Mouse (Mus musculus): ENCODE results near the gene Cyp2d9. TPM values are rescaled to one million over a fixed set of nuclear protein-coding genes. Genes with fewer than 3 reads are reported as not detected.
"Not testable (repeated sequence)": the region's sequence is repeated elsewhere in the genome, so short reads cannot be mapped to it uniquely, and the experiment has no call there.

The Cyp2d9 gene
- total and polyA plus RNA-seq, 2 experiments from 2014 or later, result not detected

DNA sequence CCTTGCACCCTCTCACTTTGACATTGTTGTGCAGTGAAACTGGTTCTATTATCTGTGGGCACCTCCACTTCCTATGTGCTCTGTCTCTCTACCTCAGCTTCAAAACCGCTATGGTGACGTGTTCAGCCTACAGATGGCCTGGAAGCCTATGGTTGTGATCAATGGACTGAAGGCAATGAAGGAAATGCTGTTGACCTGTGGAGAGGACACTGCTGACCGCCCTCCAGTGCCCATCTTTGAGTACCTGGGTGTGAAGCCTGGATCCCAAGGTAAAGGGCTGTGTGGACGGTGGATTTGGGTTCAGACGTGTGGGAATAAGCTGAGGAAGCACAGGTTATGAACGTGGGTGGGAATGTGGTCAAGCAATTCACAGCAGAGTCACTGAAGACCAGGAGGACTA lies 20.3 kb downstream of the Cyp2d9 start:
- H3K4me3 ChIP-seq (ENCODE audit: low read depth, low read length); H3K36me3 ChIP-seq (replicated peaks; ENCODE audit: control insufficient read depth, insufficient read depth, low read length); H3K4me2 ChIP-seq (ENCODE audit: low read depth, low read length); H3K4me1 ChIP-seq (ENCODE audit: control insufficient read depth, insufficient read depth); H3K27me3 ChIP-seq (ENCODE audit: control insufficient read depth, insufficient read depth, low read length); H3K27ac ChIP-seq (ENCODE audit: low read depth); H3K9me3 ChIP-seq (replicated peaks; ENCODE audit: control insufficient read depth, low read length); H3K9ac ChIP-seq (replicated peaks; ENCODE audit: low read depth, low read length); DNase-seq (ENCODE audit: low spot score); ATAC-seq (ENCODE audit: insufficient read depth, low read depth): not testable (repeated sequence)
- 69% methylated on average over 6 of the region's 6 CpGs for WGBS

GRCm38 (mm10) chr15:82456086-82456790 lies 23.0 kb downstream of the Cyp2d9 start:
- 76% methylated on average over 6 of the region's 6 CpGs for WGBS
- H3K9me3 ChIP-seq (replicated peaks; ENCODE audit: control insufficient read depth, low read length); H3K9ac ChIP-seq (replicated peaks; ENCODE audit: low read depth, low read length); H3K27me3 ChIP-seq (ENCODE audit: control insufficient read depth, insufficient read depth, low read length); H3K36me3 ChIP-seq (replicated peaks; ENCODE audit: control insufficient read depth, insufficient read depth, low read length); H3K4me2 ChIP-seq (ENCODE audit: low read depth, low read length); H3K27ac ChIP-seq (ENCODE audit: low read depth); ATAC-seq (ENCODE audit: insufficient read depth, low read depth); H3K4me3 ChIP-seq (ENCODE audit: low read depth, low read length); H3K4me1 ChIP-seq (ENCODE audit: control insufficient read depth, insufficient read depth); DNase-seq (ENCODE audit: low spot score): not testable (repeated sequence)

- no peak overlapping the region for H3K4me2 ChIP-seq (ENCODE audit: low read depth, low read length)
- no peak overlapping the region for H3K9ac ChIP-seq (replicated peaks; ENCODE audit: low read depth, low read length)
- TF ChIP-seq EP300 (IDR thresholded peaks at IDR 0.05; ENCODE audit: low read depth) (no peak), CTCF (IDR thresholded peaks at IDR 0.05; ENCODE audit: low read depth) (no peak)
- no peaks in the 10 kb centered on the region for H3K4me1 ChIP-seq (ENCODE audit: control insufficient read depth, insufficient read depth)
- H3K27ac ChIP-seq (ENCODE audit: low read depth), result no peak overlapping the region
- no peak overlapping the region for H3K4me3 ChIP-seq (ENCODE audit: low read depth, low read length)
- no peak for DNase-seq (ENCODE audit: low spot score)
- no peak for ATAC-seq (ENCODE audit: insufficient read depth, low read depth)
- 63% methylated on average over 5 of the region's 5 CpGs for WGBS
- no peaks in the 10 kb centered on the region for H3K9me3 ChIP-seq (replicated peaks; ENCODE audit: control insufficient read depth, low read length)
- no peaks in the 10 kb centered on the region for H3K27me3 ChIP-seq (ENCODE audit: control insufficient read depth, insufficient read depth, low read length)
- no peaks in the 10 kb centered on the region for H3K36me3 ChIP-seq (replicated peaks; ENCODE audit: control insufficient read depth, insufficient read depth, low read length)
These were observed 24.1 kb downstream of the Cyp2d9 start for GRCm38 (mm10) chr15:82457064-82458021.

- H3K27me3 ChIP-seq (ENCODE audit: control insufficient read depth, insufficient read depth, low read length); ATAC-seq (ENCODE audit: insufficient read depth, low read depth); H3K36me3 ChIP-seq (replicated peaks; ENCODE audit: control insufficient read depth, insufficient read depth, low read length): not testable (repeated sequence)
These were observed 26.0 kb downstream of the Cyp2d9 start for GRCm38 (mm10) chr15:82459266-82459665.

GRCm38 (mm10) chr15:82464701-82465100 lies 31.5 kb downstream of the Cyp2d9 start:
- H3K4me1 ChIP-seq (ENCODE audit: control insufficient read depth, insufficient read depth), result no peaks in the 10 kb centered on the region
- no peaks in the 10 kb centered on the region for H3K36me3 ChIP-seq (replicated peaks; ENCODE audit: control insufficient read depth, insufficient read depth, low read length)
- no peak overlapping the region for H3K4me2 ChIP-seq (ENCODE audit: low read depth, low read length)
- WGBS, result 47% methylated on average over 2 of the region's 2 CpGs
- H3K27me3 ChIP-seq (ENCODE audit: control insufficient read depth, insufficient read depth, low read length), result no peaks in the 10 kb centered on the region
- TF ChIP-seq CTCF (IDR thresholded peaks at IDR 0.05; ENCODE audit: low read depth) (no peak), EP300 (IDR thresholded peaks at IDR 0.05; ENCODE audit: low read depth) (no peak)
- no peak overlapping the region for H3K9ac ChIP-seq (replicated peaks; ENCODE audit: low read depth, low read length)
- DNase-seq (ENCODE audit: low spot score) (no peak), ATAC-seq (ENCODE audit: insufficient read depth, low read depth) (no peak)
- no peak overlapping the region for H3K27ac ChIP-seq (ENCODE audit: low read depth)
- H3K4me3 ChIP-seq (ENCODE audit: low read depth, low read length), result no peak overlapping the region
- no peaks in the 10 kb centered on the region for H3K9me3 ChIP-seq (replicated peaks; ENCODE audit: control insufficient read depth, low read length)

More at GRCm38 (mm10) chr15:82459266-82459665, 26.0 kb downstream of the Cyp2d9 start:
- H3K9me3 ChIP-seq (replicated peaks; ENCODE audit: control insufficient read depth, low read length); H3K4me3 ChIP-seq (ENCODE audit: low read depth, low read length); H3K4me1 ChIP-seq (ENCODE audit: control insufficient read depth, insufficient read depth); H3K4me2 ChIP-seq (ENCODE audit: low read depth, low read length); H3K27ac ChIP-seq (ENCODE audit: low read depth); H3K9ac ChIP-seq (replicated peaks; ENCODE audit: low read depth, low read length); DNase-seq (ENCODE audit: low spot score): not testable (repeated sequence)
- WGBS, result 75% methylated on average over 12 of the region's 12 CpGs

DNA sequence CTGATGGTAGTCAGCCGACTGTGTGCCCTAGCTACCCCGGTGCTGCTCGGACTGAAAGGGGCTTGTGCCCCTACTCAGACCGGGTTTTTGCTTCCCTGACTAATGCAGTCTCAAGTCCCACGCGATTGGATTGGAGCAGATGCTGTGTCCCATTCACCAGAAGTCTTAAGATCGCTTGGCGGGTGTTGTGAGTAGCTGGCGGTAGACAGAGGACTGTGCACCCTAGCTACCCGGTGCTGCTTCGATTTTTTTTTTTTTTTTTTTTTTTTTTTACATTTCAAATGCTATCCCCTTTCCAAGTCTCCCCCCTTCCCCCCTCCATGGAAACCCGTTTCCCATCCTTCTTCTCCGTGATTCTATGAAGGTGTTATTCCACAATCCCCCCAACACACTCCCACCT lies 61.0 kb downstream of the Cyp2d9 start:
- not testable (repeated sequence) for ATAC-seq (ENCODE audit: insufficient read depth, low read depth); H3K9me3 ChIP-seq (replicated peaks; ENCODE audit: control insufficient read depth, low read length); H3K9ac ChIP-seq (replicated peaks; ENCODE audit: low read depth, low read length); DNase-seq (ENCODE audit: low spot score); H3K4me2 ChIP-seq (ENCODE audit: low read depth, low read length); H3K4me3 ChIP-seq (ENCODE audit: low read depth, low read length); H3K27me3 ChIP-seq (ENCODE audit: control insufficient read depth, insufficient read depth, low read length); H3K36me3 ChIP-seq (replicated peaks; ENCODE audit: control insufficient read depth, insufficient read depth, low read length); H3K27ac ChIP-seq (ENCODE audit: low read depth); H3K4me1 ChIP-seq (ENCODE audit: control insufficient read depth, insufficient read depth)
- WGBS, result 55% methylated on average over 13 of the region's 13 CpGs

Small RNA genes lying within 50 kb of the gene (microRNA-seq; reads per million reads assigned to microRNA genes)
- not detected for gene Gm25990
- gene Gm27331, result not detected
- gene Gm27622, result not detected
- gene Gm27825, result not detected
- not detected for gene Mir7684

Other genes starting within 250 kb of the Cyp2d9 start
- gene Shisa8, start 220.6 kb upstream of the Cyp2d9 start, total RNA-seq (2014; rRNA removed; ENCODE audit: low replicate concordance), result 0.19 and 7.5 TPM in 2 replicates
- gene Shisa8, start 220.6 kb upstream of the Cyp2d9 start, polyA plus RNA-seq (2015; fragmentation: Nextera tagmentation; extraction: Ambion mirVana), result 0.07 and 0.23 TPM in 2 replicates
- 1.5 TPM in 1 of 2 replicates, not detected in the other for gene Tnfrsf13c, start 209.1 kb upstream of the Cyp2d9 start, total RNA-seq (2014; rRNA removed; ENCODE audit: low replicate concordance)
- gene Tnfrsf13c, start 209.1 kb upstream of the Cyp2d9 start, polyA plus RNA-seq (2015; fragmentation: Nextera tagmentation; extraction: Ambion mirVana), result not detected in 2 replicates
- 16.7 and 25.7 TPM in 2 replicates for gene Cenpm, start 188.7 kb upstream of the Cyp2d9 start, total RNA-seq (2014; rRNA removed; ENCODE audit: low replicate concordance)
- gene Cenpm, start 188.7 kb upstream of the Cyp2d9 start, polyA plus RNA-seq (2015; fragmentation: Nextera tagmentation; extraction: Ambion mirVana), result 22.5 and 25.6 TPM in 2 replicates
- not detected in 2 replicates for gene 1500009C09Rik, start 181.0 kb upstream of the Cyp2d9 start, total RNA-seq (2014; rRNA removed; ENCODE audit: low replicate concordance)
- not detected in 2 replicates for gene 1500009C09Rik, start 181.0 kb upstream of the Cyp2d9 start, polyA plus RNA-seq (2015; fragmentation: Nextera tagmentation; extraction: Ambion mirVana)
- gene Sept3, start 158.5 kb upstream of the Cyp2d9 start, total RNA-seq (2014; rRNA removed; ENCODE audit: low replicate concordance), result 1.4 and 4.4 TPM in 2 replicates
- gene Sept3, start 158.5 kb upstream of the Cyp2d9 start, polyA plus RNA-seq (2015; fragmentation: Nextera tagmentation; extraction: Ambion mirVana), result 1.4 and 1.5 TPM in 2 replicates
- not detected in 2 replicates for gene Wbp2nl, start 134.5 kb upstream of the Cyp2d9 start, total RNA-seq (2014; rRNA removed; ENCODE audit: low replicate concordance)
- not detected in 2 replicates for gene Wbp2nl, start 134.5 kb upstream of the Cyp2d9 start, polyA plus RNA-seq (2015; fragmentation: Nextera tagmentation; extraction: Ambion mirVana)
- gene Naga, start 94.5 kb upstream of the Cyp2d9 start, total RNA-seq (2014; rRNA removed; ENCODE audit: low replicate concordance), result 45.2 and 74.0 TPM in 2 replicates
- gene Naga, start 94.5 kb upstream of the Cyp2d9 start, polyA plus RNA-seq (2015; fragmentation: Nextera tagmentation; extraction: Ambion mirVana), result 35.4 and 37.5 TPM in 2 replicates
- gene Pheta2, start 94.5 kb upstream of the Cyp2d9 start, total RNA-seq (2014; rRNA removed; ENCODE audit: low replicate concordance), result 1.4 and 2.5 TPM in 2 replicates
- gene Pheta2, start 94.5 kb upstream of the Cyp2d9 start, polyA plus RNA-seq (2015; fragmentation: Nextera tagmentation; extraction: Ambion mirVana), result 3.6 and 3.9 TPM in 2 replicates
- 342 and 440 TPM in 2 replicates for gene Smdt1, start 94.5 kb upstream of the Cyp2d9 start, total RNA-seq (2014; rRNA removed; ENCODE audit: low replicate concordance)
- gene Smdt1, start 94.5 kb upstream of the Cyp2d9 start, polyA plus RNA-seq (2015; fragmentation: Nextera tagmentation; extraction: Ambion mirVana), result 431 and 450 TPM in 2 replicates
- gene Ndufa6, start 79.1 kb upstream of the Cyp2d9 start, total RNA-seq (2014; rRNA removed; ENCODE audit: low replicate concordance), result 397 and 531 TPM in 2 replicates
- gene Ndufa6, start 79.1 kb upstream of the Cyp2d9 start, polyA plus RNA-seq (2015; fragmentation: Nextera tagmentation; extraction: Ambion mirVana), result 1,167 and 1,291 TPM in 2 replicates
- 14.8 and 16.8 TPM in 2 replicates for gene Cyp2d22, start 53.2 kb upstream of the Cyp2d9 start, total RNA-seq (2014; rRNA removed; ENCODE audit: low replicate concordance)
- 10.1 and 10.6 TPM in 2 replicates for gene Cyp2d22, start 53.2 kb upstream of the Cyp2d9 start, polyA plus RNA-seq (2015; fragmentation: Nextera tagmentation; extraction: Ambion mirVana)
- not detected in 2 replicates for gene Cyp2d11, start 39.4 kb upstream of the Cyp2d9 start, total RNA-seq (2014; rRNA removed; ENCODE audit: low replicate concordance)
- gene Cyp2d11, start 39.4 kb upstream of the Cyp2d9 start, polyA plus RNA-seq (2015; fragmentation: Nextera tagmentation; extraction: Ambion mirVana), result not detected in 2 replicates
- gene Cyp2d10, start 26.2 kb upstream of the Cyp2d9 start, total RNA-seq (2014; rRNA removed; ENCODE audit: low replicate concordance), result 1.2 TPM in 1 of 2 replicates, not detected in the other
- not detected in 2 replicates for gene Cyp2d10, start 26.2 kb upstream of the Cyp2d9 start, polyA plus RNA-seq (2015; fragmentation: Nextera tagmentation; extraction: Ambion mirVana)
- gene Cyp2d12, start 121.6 kb downstream of the Cyp2d9 start, total RNA-seq (2014; rRNA removed; ENCODE audit: low replicate concordance), result not detected in 2 replicates
- not detected in 2 replicates for gene Cyp2d12, start 121.6 kb downstream of the Cyp2d9 start, polyA plus RNA-seq (2015; fragmentation: Nextera tagmentation; extraction: Ambion mirVana)
- gene Cyp2d34, start 187.5 kb downstream of the Cyp2d9 start, total RNA-seq (2014; rRNA removed; ENCODE audit: low replicate concordance), result not detected in 2 replicates
- not detected in 2 replicates for gene Cyp2d34, start 187.5 kb downstream of the Cyp2d9 start, polyA plus RNA-seq (2015; fragmentation: Nextera tagmentation; extraction: Ambion mirVana)